Mouse (Mus musculus) heart, embryonic 10.5 days (tissue): ENCODE measurements around the gene Abcc4. TPM values are rescaled to one million over a fixed set of nuclear protein-coding genes. Genes with fewer than 3 reads are reported as not detected.

Source experiments
- DNase-seq: peaks from one replicate; pipeline ENCODE4 v3.0.0-alpha.2; 2017; ENCODE audit warnings: low spot score
- H3K27ac ChIP-seq: fragments of 300-500 bp; sonication (generic); 2 replicates; pipeline ENCODE4 v1.5.1; 2016; ENCODE audit warnings: mild to moderate bottlenecking
- H3K27me3 ChIP-seq: fragments of 300-500 bp; sonication (generic); 2 replicates; pipeline ENCODE4 v1.6.1; 2016; ENCODE audit warnings: mild to moderate bottlenecking; ENCODE audit not compliant: poor library complexity, insufficient read depth, severe bottlenecking
- H3K36me3 ChIP-seq: fragments of 300-500 bp; sonication (generic); 2 replicates; pipeline ENCODE4 v1.6.1; 2016; ENCODE audit warnings: mild to moderate bottlenecking, moderate library complexity
- H3K4me1 ChIP-seq: fragments of 300-500 bp; sonication (generic); 2 replicates; pipeline ENCODE4 v1.6.1; 2016; ENCODE audit warnings: mild to moderate bottlenecking
- H3K4me3 ChIP-seq: fragments of 300-500 bp; sonication (generic); 2 replicates; pipeline ENCODE4 v1.5.1; 2016; ENCODE audit warnings: mild to moderate bottlenecking, moderate library complexity
- H3K9me3 ChIP-seq: fragments of 300-500 bp; sonication (generic); 2 replicates; pipeline ENCODE4 v1.6.1; 2016; ENCODE audit warnings: mild to moderate bottlenecking, moderate library complexity
- WGBS: fragments of 180-500 bp; shearing (Covaris S2); methylation state at CpG from one replicate; pipeline ENCODE4 v1.1.7; 2016; 5-methylcytosine and 5-hydroxymethylcytosine counted together
- polyA plus RNA-seq: library from polyadenylated mRNA; unstranded; fragments of >200 nt; fragmentation: Nextera tagmentation; extraction: Ambion mirVana; gene quantifications from 2 replicates; pipeline ENCODE4 v1.2.1, GENCODE M21; 2016

Abcc4 gene
- polyA plus RNA-seq, 1 experiment from 2014 or later, result 1.9 TPM

DNA sequence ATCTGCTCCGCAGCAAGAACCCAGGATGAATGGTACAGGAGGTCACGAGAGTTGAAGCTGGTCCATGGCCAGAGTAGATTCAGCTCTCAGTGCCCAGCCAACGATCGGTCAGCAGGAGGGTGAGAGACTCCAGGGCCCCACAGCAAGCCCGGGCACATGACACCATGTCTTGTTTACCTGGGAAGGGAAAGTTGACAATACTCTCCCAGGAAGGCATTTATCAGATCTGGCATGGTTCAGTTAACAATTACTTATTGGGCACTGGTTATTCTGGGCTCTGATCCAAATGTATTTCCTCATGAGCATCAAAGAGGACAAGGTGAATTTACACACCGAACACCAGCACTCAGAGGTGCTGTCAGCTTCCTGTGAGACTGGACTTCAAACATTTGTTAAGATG lies 38.5 kb downstream of the Abcc4 start:
- Histone ChIP-seq H3K4me1 (0 out of 2 replicates have a peak, but pooled peaks cover 3% of the 10 kb centered on the region), H3K9me3 (no peaks in the 10 kb centered on the region), H3K4me3 (no peak overlapping the region), H3K27ac (no peak overlapping the region), H3K27me3 (peaks cover 25% of the 10 kb centered on the region; the same call in 1 of the 2 replicates), H3K36me3 (no peaks in the 10 kb centered on the region)
- no peak for DNase-seq
- whole genome bisulfite sequencing, result 84% methylated on average over 6 of the region's 6 CpGs

DNA sequence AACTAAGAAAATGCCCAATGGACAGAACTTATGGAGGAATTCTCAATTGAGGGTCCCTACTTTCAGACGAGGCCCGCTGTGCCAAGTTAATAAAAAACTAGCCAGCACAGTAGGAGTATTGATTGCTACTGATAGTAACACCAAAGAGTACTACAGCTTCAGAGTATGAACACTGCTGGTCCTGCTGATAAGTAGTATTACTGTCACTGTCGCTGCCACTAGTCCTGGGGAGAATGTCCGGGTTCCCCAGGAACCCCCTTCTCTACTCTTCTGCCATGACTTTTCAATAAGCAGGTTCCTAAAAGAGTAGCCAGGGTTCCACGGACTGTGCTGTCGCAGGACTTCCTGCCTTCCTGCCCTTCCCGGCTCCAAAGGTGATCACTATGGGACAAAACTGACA lies 41.4 kb downstream of the Abcc4 start:
- Histone ChIP-seq H3K27ac (no peak overlapping the region), H3K27me3 (peaks cover 29% of the 10 kb centered on the region), H3K36me3 (no peaks in the 10 kb centered on the region), H3K9me3 (no peaks in the 10 kb centered on the region), H3K4me1 (peaks cover 12% of the 10 kb centered on the region), H3K4me3 (no peak overlapping the region)
- DNase-seq, result no peak
- 67% methylated on average over 7 of the region's 7 CpGs for WGBS

DNA sequence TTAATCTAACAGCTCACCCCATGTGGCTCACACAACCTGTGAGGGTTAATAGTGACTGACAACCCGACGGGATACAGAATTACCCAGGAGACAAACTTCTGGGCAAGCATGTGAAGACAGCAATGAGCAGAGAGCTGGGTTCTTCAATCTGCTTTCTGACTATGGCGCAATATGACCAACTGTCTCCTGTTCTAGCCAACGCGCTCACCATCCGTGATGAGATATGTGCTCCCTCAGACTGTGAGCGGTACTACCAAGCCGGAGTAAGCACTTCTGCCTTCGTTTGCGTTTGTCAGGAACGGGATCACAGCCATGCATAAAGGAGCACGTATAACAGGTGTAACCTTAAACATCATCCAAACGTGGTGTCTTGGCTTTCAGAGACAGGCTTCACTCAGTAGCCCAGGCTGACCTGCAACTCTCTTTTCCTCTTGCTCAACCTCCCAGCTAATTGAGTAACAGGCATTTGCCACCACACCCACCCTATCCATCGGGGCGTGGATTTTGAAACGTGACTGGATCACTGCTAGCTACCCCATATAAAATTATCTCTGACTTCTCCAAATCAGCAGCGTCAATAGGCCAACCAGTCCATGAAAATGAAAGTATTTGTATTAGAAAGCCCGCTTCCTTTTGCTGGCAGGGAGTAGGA lies 43.3 kb downstream of the Abcc4 start:
- H3K36me3 ChIP-seq, result no peaks in the 10 kb centered on the region
- 87% methylated on average over 18 of the region's 18 CpGs for WGBS
- no peak overlapping the region for H3K4me3 ChIP-seq
- H3K27ac ChIP-seq, result no peak overlapping the region
- no peak for DNase-seq
- peaks cover 18% of the 10 kb centered on the region; the same call in 1 of the 2 replicates for H3K27me3 ChIP-seq
- peaks cover 14% of the 10 kb centered on the region for H3K4me1 ChIP-seq
- no peaks in the 10 kb centered on the region for H3K9me3 ChIP-seq

DNA sequence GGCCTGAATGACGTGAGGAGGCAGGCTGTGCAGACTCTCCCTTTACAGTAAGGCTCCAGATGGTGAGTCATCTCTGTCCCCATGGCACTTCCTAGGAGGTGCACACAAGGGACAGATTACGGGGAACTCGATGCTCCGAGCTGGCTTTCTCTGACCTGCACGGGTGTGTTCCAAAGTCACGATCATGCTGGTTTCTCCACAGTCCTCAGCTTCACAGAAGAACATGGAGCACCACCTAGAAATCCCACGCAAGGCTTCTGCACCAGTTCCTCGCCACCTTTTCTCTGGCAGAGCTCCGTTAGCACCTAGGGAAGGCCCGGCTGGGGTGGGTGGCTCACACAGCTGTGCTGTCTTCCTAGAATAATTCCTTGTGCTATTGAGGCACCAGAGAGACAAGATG lies 43.9 kb downstream of the Abcc4 start:
- DNase-seq, result no peak
- peaks cover 19% of the 10 kb centered on the region for H3K4me1 ChIP-seq
- H3K27me3 ChIP-seq, result peaks cover 18% of the 10 kb centered on the region; the same call in 1 of the 2 replicates
- 79% methylated on average over 10 of the region's 10 CpGs for WGBS
- no peaks in the 10 kb centered on the region for H3K36me3 ChIP-seq
- no peaks in the 10 kb centered on the region for H3K9me3 ChIP-seq
- H3K27ac ChIP-seq, result no peak overlapping the region
- H3K4me3 ChIP-seq, result no peak overlapping the region

DNA sequence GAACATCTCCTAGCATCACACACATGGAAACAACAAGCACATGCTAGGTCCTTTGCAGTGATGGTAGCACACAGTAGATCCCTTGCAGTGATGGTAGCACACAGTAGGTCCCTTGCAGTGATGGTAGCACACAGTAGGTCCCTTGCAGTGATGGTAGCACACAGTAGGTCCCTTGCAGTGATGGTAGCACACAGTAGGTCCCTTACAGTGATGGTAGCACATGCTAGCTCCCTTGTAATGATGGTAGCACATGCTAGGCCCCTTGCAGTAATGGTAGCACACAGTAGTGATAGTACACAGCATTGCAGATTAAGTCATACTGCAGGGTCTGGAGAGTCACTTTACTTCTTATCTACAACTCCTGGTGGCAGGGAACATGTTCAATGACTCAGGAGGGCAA lies 46.8 kb downstream of the Abcc4 start:
- Histone ChIP-seq H3K27ac (no peak overlapping the region), H3K4me1 (peaks cover 23% of the 10 kb centered on the region), H3K4me3 (no peak overlapping the region), H3K27me3 (peaks cover 7% of the 10 kb centered on the region; the same call in 1 of the 2 replicates), H3K9me3 (no peaks in the 10 kb centered on the region), H3K36me3 (no peaks in the 10 kb centered on the region)
- DNase-seq, result no peak

DNA sequence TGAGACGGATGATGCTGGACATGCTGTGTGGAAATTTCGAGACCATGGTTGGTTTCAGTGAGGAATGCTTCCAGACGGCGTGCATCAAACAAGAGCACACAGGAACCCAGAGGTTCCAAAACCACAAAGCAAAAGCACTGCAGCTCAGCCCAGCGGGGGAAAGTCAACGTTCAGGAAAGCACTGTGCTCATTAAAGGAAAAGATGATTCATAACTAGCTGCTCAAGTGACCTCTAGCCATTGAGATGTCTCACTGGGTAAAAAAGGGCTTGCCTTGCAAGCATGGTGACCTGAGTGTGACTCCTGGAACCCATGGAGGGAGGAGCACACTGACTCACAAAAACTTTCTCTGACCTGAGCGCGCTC lies 47.7 kb downstream of the Abcc4 start:
- H3K36me3 ChIP-seq, result no peaks in the 10 kb centered on the region
- H3K27me3 ChIP-seq, result peaks cover 4% of the 10 kb centered on the region; the same call in 1 of the 2 replicates
- no peak for DNase-seq
- H3K27ac ChIP-seq, result no peak overlapping the region
- no peaks in the 10 kb centered on the region for H3K9me3 ChIP-seq
- WGBS, result 78% methylated on average over 8 of the region's 8 CpGs
- H3K4me3 ChIP-seq, result no peak overlapping the region
- peaks cover 23% of the 10 kb centered on the region for H3K4me1 ChIP-seq

DNA sequence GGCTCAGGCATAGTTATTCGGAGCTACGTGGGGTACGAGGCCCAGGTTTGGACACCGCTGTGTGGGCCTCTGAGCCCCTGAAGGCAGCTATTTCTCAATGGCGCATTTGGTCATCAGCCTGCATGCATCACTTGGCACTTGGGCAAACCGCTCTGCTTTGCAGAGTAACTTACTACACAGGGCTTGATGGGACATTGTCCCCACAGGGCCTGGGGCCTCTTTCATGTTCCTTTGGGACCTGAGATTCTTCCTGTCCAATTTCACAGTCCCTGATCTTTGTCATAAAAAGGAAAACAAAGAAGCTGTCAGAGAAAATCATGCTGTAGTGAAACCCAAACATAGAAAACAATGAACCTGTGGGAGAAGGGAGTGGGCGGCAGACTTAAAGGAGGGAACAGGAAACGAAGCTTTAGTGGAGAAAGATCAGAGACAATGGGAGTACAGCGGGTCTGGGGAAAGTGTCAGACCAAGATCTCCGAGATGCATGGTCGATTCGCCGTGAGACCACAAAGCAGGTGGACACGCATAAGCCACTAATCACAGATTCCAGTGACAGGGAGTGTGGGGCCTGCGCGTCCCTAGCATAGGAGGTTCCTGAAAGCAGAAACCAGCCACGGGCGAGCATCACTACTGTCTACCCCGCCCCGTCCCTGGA lies 48.2 kb downstream of the Abcc4 start:
- Histone ChIP-seq H3K4me3 (no peak overlapping the region), H3K4me1 (peaks cover 23% of the 10 kb centered on the region), H3K27ac (no peak overlapping the region), H3K27me3 (peaks cover 4% of the 10 kb centered on the region; the same call in 1 of the 2 replicates), H3K36me3 (no peaks in the 10 kb centered on the region), H3K9me3 (no peaks in the 10 kb centered on the region)
- 75% methylated on average over 20 of the region's 20 CpGs for WGBS
- DNase-seq, result no peak

DNA sequence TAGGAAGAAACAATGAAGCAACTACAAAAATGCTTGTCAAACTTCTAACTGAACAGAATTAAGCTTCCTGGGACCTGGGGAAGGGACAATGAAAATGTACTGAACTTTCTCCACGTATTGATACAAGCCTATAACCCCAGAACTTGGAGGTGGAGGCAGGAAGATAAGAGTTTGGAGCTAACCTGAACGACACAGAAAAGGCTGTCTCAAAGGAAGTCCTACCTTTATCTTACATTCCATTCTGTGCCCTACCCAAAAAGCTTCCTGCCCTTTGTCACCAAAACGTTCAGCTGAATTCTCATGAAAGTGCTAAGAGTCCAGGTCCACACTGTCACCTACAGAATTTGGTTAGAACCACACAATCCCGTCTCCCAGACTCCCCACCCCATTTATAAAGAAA lies 48.8 kb downstream of the Abcc4 start:
- no peaks in the 10 kb centered on the region for H3K9me3 ChIP-seq
- H3K27ac ChIP-seq, result 0 out of 2 replicates have a peak overlapping the region, but pooled peaks have one; percentile 22
- WGBS, result 44% methylated on average over 4 of the region's 4 CpGs
- DNase-seq, result no peak
- no peaks in the 10 kb centered on the region for H3K36me3 ChIP-seq
- peaks cover 23% of the 10 kb centered on the region for H3K4me1 ChIP-seq
- no peak overlapping the region for H3K4me3 ChIP-seq
- peaks cover 4% of the 10 kb centered on the region; the same call in 1 of the 2 replicates for H3K27me3 ChIP-seq

DNA sequence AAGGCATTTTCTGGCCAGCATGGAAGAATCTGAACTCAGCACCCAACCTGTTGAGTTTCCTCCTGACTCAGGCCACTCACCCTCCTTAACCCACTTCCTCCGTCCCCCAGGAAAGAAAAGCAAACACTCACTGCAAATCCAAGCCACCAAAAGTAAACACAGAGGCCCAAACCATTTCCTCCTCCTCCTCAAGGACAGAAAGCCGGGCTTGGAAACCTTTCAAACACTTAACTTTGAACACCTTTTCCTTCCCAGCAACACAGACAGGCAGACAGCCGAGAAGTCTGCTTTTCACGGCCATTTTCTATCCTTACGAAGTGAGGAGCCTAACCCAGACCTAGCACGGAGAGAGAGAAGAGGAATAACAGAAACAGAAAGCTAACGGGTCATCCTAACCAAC lies 50.0 kb downstream of the Abcc4 start:
- no peaks in the 10 kb centered on the region for H3K9me3 ChIP-seq
- no peaks in the 10 kb centered on the region for H3K36me3 ChIP-seq
- H3K4me1 ChIP-seq, result peaks cover 23% of the 10 kb centered on the region
- no peak overlapping the region for H3K4me3 ChIP-seq
- 70% methylated on average over 7 of the region's 7 CpGs for WGBS
- no peaks in the 10 kb centered on the region for H3K27me3 ChIP-seq
- 0 out of 2 replicates have a peak overlapping the region, but pooled peaks have one; percentile 24 for H3K27ac ChIP-seq
- no peak for DNase-seq

DNA sequence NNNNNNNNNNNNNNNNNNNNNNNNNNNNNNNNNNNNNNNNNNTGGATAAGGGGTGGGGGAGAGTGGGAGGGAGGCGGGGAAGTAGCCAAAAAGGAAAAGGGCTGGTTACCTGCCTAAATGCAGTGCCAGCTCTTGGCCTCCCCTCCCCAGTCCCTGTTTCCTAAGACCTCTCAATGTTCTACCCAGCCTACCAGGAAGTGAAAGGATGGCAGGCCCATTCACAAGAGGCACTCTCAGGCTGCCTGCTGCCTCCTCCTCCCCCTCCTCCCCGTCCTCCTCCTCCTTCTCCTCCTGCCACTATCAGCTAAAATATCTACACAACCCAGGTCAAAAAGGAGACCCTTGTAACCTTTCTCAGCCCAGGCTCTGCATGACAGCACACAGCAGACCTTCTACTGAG lies 51.1 kb downstream of the Abcc4 start:
- Histone ChIP-seq H3K4me1 (peaks cover 17% of the 10 kb centered on the region; the same call in 1 of the 2 replicates), H3K27me3 (no peaks in the 10 kb centered on the region), H3K36me3 (no peaks in the 10 kb centered on the region), H3K9me3 (no peaks in the 10 kb centered on the region), H3K4me3 (no peak overlapping the region), H3K27ac (no peak overlapping the region)
- no peak for DNase-seq
- WGBS, result 72% methylated on average over 2 of the region's 2 CpGs

DNA sequence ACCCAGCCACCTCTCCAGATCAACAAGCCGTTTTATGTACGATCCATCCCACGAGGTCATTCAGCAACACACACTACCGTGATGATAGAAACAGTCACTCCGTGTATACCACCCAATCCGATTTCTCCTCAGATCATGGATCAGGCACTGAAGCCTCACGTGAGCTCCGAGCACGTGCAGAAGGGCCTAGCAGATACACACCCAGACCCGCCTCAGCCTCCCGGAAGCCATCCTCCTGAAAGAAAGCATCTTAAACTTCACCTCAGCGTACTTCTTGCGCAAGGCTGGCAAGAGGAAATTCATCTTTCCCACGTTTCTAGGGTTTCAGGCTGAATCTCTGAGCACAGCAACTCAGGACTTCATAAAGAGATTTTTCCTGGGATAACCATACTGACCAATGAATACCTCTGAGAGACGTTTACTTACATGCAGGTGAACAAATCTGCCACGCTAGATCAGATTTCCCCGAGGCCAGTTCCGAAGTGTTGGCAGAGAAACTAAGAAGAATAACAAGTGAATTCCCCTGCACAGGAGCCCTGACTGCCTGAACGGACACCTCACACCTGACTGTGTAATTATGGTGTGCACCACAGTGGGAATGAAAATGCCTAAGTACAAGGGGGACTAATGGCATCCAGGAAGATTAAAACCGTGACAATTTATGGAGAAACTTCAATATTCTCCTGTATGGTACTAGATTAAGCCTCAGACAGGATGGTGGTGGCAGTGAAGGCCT lies 54.1 kb downstream of the Abcc4 start:
- Histone ChIP-seq H3K27me3 (no peaks in the 10 kb centered on the region), H3K27ac (no peak overlapping the region), H3K4me1 (peaks cover 4% of the 10 kb centered on the region; the same call in 1 of the 2 replicates), H3K36me3 (no peaks in the 10 kb centered on the region), H3K4me3 (no peak overlapping the region), H3K9me3 (no peaks in the 10 kb centered on the region)
- no peak for DNase-seq
- 91% methylated on average over 20 of the region's 20 CpGs for WGBS

DNA sequence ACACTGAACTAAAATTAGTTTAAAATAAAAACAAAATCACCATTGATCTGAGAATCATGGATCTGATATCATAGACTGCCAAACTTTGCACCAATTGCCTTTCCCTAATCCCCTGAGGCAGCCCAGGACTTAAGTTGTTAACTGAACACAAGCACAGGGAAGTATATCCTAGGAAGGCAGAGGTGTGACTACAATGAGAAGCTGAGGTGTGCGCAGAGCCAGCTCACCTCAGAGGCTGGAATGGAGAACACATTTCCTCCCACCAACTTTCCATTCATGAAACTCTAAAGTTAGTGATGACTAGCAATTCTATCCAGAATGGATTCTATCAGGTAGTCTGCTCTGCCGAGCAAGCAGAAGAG lies 56.1 kb downstream of the Abcc4 start:
- H3K27me3 ChIP-seq, result no peaks in the 10 kb centered on the region
- WGBS, result 82% methylated on average over 2 of the region's 2 CpGs
- DNase-seq, result no peak
- no peaks in the 10 kb centered on the region for H3K4me1 ChIP-seq
- no peaks in the 10 kb centered on the region for H3K9me3 ChIP-seq
- H3K36me3 ChIP-seq, result no peaks in the 10 kb centered on the region
- no peak overlapping the region for H3K27ac ChIP-seq
- H3K4me3 ChIP-seq, result no peak overlapping the region

DNA sequence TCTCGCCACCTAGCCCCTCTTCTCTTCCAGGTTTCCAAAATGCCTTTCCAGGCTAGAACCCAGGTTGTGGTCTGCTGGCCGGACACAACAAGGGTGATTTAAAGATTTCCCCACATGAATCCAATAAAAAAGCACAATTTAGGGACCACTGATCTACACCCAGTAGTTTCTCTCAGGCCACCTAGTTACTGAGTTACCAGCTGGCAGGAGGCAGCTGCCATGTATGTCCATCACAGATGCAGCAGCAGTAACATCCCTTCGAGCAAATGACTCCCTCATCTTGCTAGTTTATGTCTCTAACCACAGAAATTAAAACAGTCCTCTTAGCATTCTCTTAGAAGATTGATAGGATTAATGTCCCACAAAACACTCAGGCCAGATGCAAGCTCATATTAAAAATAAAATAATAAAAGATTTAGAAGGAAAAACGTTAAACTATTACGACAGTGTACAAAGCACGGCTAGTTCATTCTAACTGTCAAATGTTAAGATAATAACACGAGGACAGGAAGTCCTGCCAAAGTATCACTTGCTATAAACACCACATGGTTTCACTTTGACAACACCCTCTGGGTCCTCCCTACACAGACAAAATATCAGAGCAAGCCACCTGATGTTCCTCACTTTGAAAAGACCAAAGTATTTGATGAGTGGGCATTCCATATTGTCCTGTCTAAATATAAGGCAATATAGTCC lies 56.7 kb downstream of the Abcc4 start:
- H3K4me3 ChIP-seq, result no peak overlapping the region
- H3K4me1 ChIP-seq, result no peaks in the 10 kb centered on the region
- H3K36me3 ChIP-seq, result no peaks in the 10 kb centered on the region
- no peak overlapping the region for H3K27ac ChIP-seq
- 78% methylated on average over 7 of the region's 7 CpGs for WGBS
- DNase-seq, result no peak
- no peaks in the 10 kb centered on the region for H3K27me3 ChIP-seq
- H3K9me3 ChIP-seq, result no peaks in the 10 kb centered on the region
